Mouse (Mus musculus): Measurements from ENCODE around the gene Trim72.

- TF ChIP-seq POLR2A (IDR thresholded peaks at IDR 0.05; ENCODE audit: borderline replicate concordance, insufficient read depth, low read length) (no peak), CTCF (IDR thresholded peaks at IDR 0.05; ENCODE audit: borderline replicate concordance, insufficient read depth, low read depth, low read length) (no peak)
These were observed 2.4 kb downstream of the Trim72 start for GRCm38 (mm10) chr7:128006193-128006592.

Measured in cerebellum, adult 2 months (tissue).